Mouse (Mus musculus) G1E (cell line): ENCODE results near the gene 4930550C14Rik. TPM values are rescaled to one million over a fixed set of nuclear protein-coding genes. Genes with fewer than 3 reads are reported as not detected.

Experiments
- ATAC-seq: 2 replicates; pipeline ENCODE4 v1.8.0; 2016; ENCODE audit warnings: mild to moderate bottlenecking; ENCODE audit not compliant: insufficient number of reproducible peaks, poor library complexity, low FRiP score, severe bottlenecking; ENCODE audit errors: extremely low read depth
- DNase-seq: peaks from one replicate; pipeline ENCODE4 v3.0.0; 2012; ENCODE audit warnings: low spot score
- H3K27me3 ChIP-seq: 2 replicates; pipeline ENCODE4 v1.6.1; 2012; ENCODE audit warnings: mild to moderate bottlenecking, low read length, inconsistent platforms; ENCODE audit not compliant: insufficient read depth
- H3K36me3 ChIP-seq: replicated peaks from 2 replicates; pipeline ENCODE3; 2012; ENCODE audit warnings: mild to moderate bottlenecking, inconsistent platforms
- H3K4me1 ChIP-seq: 2 replicates; pipeline ENCODE4 v1.6.1; 2012; ENCODE audit warnings: low read depth, low read length, inconsistent platforms, mixed read lengths; ENCODE audit not compliant: insufficient read depth
- H3K4me3 ChIP-seq: 2 replicates; pipeline ENCODE4 v1.5.1; 2012; ENCODE audit warnings: low read depth, mild to moderate bottlenecking, inconsistent platforms, low read length, moderate library complexity, mixed read lengths
- H3K9me3 ChIP-seq: replicated peaks from 2 replicates; pipeline ENCODE4 v1.6.1; 2012; ENCODE audit warnings: inconsistent platforms
- CTCF ChIP-seq: IDR thresholded peaks from 2 replicates; pipeline ENCODE4 v1.5.1; 2012; ENCODE audit warnings: low read depth, low read length, inconsistent platforms, mixed read lengths
- GATA1 ChIP-seq: IDR thresholded peaks from 2 replicates; pipeline ENCODE4 v1.6.1; 2012; ENCODE audit warnings: borderline replicate concordance, low read length, inconsistent platforms, mixed read lengths
- GATA2 ChIP-seq: IDR thresholded peaks from 2 replicates; pipeline ENCODE4 v1.6.1; 2012; ENCODE audit warnings: low read depth, low read length, inconsistent platforms, borderline replicate concordance
- POLR2AphosphoS5 ChIP-seq: IDR thresholded peaks from 2 replicates; pipeline ENCODE4 v1.6.1; 2012; ENCODE audit warnings: low read depth, low read length, inconsistent platforms; ENCODE audit not compliant: insufficient replicate concordance
- TAL1 ChIP-seq: conservative IDR thresholded peaks from 2 replicates; pipeline ENCODE4 v1.6.1; 2012; ENCODE audit warnings: low read depth, low read length, inconsistent platforms, mixed read lengths
- polyA plus RNA-seq: library from polyadenylated mRNA; stranded (reverse); fragments of >175 nt; gene quantifications from 2 replicates; pipeline ENCODE4 v1.2.3, GENCODE M21; 2012
- total RNA-seq, 2 experiments: library from RNA; stranded (forward) in 1 of 2; stranded (reverse) in 1 of 2; fragments of 200-1000 nt in 1 of 2; fragments of >200 nt in 1 of 2; fragmentation: Nextera tagmentation in 1 of 2; gene quantifications; 2 replicates each; pipeline ENCODE4 v1.2.3; 2014 to 2017

4930550C14Rik gene
- total and polyA plus RNA-seq, 3 experiments: not detected

DNA sequence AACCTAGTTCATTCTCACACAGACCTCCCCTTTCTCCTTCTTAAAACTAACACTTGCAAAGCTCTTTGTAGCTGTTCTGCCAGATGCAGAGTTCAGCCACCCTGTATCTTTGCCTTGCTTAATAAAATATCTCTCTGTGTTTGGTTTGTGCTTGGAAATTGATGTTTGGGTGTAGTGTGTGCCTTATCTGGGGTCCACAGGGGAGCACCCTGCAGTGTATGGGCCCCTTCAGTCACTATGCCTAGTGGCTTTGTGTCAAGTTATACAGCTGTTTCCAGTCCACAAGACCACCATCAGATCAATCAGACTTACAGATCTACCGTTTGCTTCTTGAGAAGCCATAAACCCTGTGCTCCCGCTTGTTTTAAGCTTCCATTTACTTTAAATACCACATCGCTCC lies 7.3 kb downstream of the 4930550C14Rik start:
- Histone ChIP-seq H3K4me3 (no peak overlapping the region), H3K36me3 (no peaks in the 10 kb centered on the region), H3K27me3 (peaks cover 11% of the 10 kb centered on the region), H3K9me3 (no peaks in the 10 kb centered on the region), H3K4me1 (no peaks in the 10 kb centered on the region)
- TF ChIP-seq GATA2 (no peak), POLR2AphosphoS5 (no peak), CTCF (no peak), TAL1 (no peak), GATA1 (no peak)
- ATAC-seq (no peak), DNase-seq (no peak)

DNA sequence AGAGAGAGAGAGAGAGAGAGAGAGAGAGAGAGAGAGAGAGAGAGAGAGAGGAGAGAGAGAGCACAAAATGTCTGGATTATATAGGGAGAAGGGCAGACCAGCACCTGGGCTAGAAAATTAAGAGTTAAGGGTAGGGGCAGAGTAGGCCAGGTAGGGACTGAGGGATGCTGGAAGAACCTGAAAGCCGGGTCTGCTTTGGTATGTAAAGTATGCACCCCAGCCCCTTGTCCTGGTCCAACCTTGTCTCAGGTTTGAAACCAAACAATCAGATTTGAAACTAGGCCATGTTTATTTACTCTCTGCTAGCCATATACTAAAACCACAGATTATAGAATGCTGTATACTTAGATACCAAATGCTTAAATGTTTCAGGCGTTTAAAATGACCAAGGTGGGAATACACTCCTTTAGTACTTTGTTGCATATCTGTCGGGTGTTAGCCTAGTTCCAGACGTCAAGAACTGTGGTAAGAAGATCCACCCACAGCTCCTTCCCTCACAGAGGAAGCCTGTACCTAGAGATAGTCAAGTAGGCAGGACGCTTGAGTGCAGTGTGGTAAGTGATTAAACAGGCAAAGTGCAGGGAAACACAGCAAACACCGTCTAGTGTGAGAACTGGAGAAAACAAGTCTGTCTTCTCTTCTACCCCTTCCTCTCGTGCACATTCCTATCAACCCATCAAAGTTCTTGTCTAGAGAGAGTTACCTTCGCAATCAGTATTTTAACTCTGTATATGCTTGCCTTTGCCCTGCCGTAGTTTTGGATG lies 20.2 kb downstream of the 4930550C14Rik start:
- Histone ChIP-seq H3K27me3 (peaks cover 30% of the 10 kb centered on the region), H3K36me3 (no peaks in the 10 kb centered on the region), H3K4me3 (no peak overlapping the region), H3K4me1 (peaks cover 2% of the 10 kb centered on the region; the same call in 1 of the 2 replicates), H3K9me3 (no peaks in the 10 kb centered on the region)
- no peak for ATAC-seq
- TF ChIP-seq GATA1 (no peak), POLR2AphosphoS5 (no peak), TAL1 (no peak), GATA2 (no peak), CTCF (no peak)
- DNase-seq: no peak

DNA sequence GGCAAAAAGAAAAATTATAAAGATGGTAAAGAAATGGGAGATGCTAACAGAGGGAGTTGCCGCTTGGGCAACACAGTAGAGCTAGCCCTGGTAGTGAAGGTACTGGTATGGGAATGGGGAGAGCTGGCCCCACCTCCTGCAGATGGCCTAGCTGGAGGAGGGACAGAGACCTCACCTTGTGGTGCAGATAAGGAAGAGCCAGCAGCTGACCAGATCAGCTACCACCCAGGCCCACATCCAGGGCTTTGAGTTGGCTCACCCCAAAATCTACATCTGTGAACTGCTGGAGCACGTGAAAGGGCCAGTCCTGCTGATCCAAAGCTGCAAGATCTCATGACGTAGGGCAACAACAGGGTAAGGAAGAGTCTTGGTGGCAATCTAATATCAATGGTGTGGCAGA lies 24.6 kb downstream of the 4930550C14Rik start:
- Histone ChIP-seq H3K36me3 (no peaks in the 10 kb centered on the region), H3K9me3 (no peaks in the 10 kb centered on the region), H3K4me1 (peaks cover 2% of the 10 kb centered on the region; the same call in 1 of the 2 replicates), H3K4me3 (no peak overlapping the region), H3K27me3 (peaks cover 28% of the 10 kb centered on the region)
- TF ChIP-seq POLR2AphosphoS5 (no peak), GATA2 (no peak), CTCF (no peak), TAL1 (no peak), GATA1 (no peak)
- no peak for ATAC-seq
- no peak for DNase-seq

DNA sequence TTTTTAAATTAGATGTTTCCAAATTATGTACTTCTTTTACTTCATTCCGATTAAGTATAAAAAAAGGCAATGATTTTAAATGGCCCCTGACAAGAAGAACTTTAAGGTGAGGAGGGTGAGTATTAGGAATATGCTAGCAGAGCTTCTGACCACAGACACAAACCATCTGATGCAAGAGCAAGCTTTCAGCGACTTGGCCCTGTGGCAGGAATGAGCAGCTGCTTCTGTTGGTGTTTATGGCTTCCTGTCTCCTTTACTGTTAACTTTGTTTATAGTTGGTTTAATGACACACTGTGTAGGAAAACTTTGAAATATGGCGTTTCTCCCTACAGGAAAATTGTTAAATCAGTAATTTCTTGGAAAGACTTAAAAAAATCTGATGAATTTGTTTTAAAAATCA lies 25.5 kb downstream of the 4930550C14Rik start:
- Histone ChIP-seq H3K4me1 (no peaks in the 10 kb centered on the region), H3K27me3 (peaks cover 25% of the 10 kb centered on the region), H3K4me3 (no peak overlapping the region), H3K36me3 (no peaks in the 10 kb centered on the region), H3K9me3 (no peaks in the 10 kb centered on the region)
- ATAC-seq: no peak
- no peak for DNase-seq
- TF ChIP-seq CTCF (no peak), POLR2AphosphoS5 (no peak), GATA1 (no peak), TAL1 (no peak), GATA2 (no peak)

GRCm38 (mm10) chr9:53435830-53436570 lies 33.9 kb downstream of the 4930550C14Rik start:
- ATAC-seq: no peak
- no peak overlapping the region for H3K4me3 ChIP-seq
- H3K4me1 ChIP-seq: no peaks in the 10 kb centered on the region
- no peak for DNase-seq
- H3K9me3 ChIP-seq: no peaks in the 10 kb centered on the region
- H3K27me3 ChIP-seq: no peaks in the 10 kb centered on the region
- TF ChIP-seq CTCF (no peak), POLR2AphosphoS5 (no peak), TAL1 (no peak), GATA1 (no peak), GATA2 (no peak)
- H3K36me3 ChIP-seq: peaks cover 36% of the 10 kb centered on the region

- DNase-seq (no peak), ATAC-seq (no peak)
- H3K36me3 ChIP-seq: peaks cover 67% of the 10 kb centered on the region
- H3K27me3 ChIP-seq: no peaks in the 10 kb centered on the region
- H3K4me3 ChIP-seq: no peak overlapping the region
- TF ChIP-seq GATA1: no peak
- no peak for TF ChIP-seq GATA2
- TF ChIP-seq TAL1: no peak
- TF ChIP-seq POLR2AphosphoS5: no peak
- no peak for TF ChIP-seq CTCF
- H3K4me1 ChIP-seq: no peaks in the 10 kb centered on the region
- H3K9me3 ChIP-seq: no peaks in the 10 kb centered on the region
Observed at GRCm38 (mm10) chr9:53450609-53451008, 48.5 kb downstream of the 4930550C14Rik start.
